Mouse (Mus musculus) kidney, postnatal 25 days (tissue): ENCODE results near the gene Prpf8.

Source experiments
- DNase-seq, 2 experiments: peaks; one replicate each; pipeline ENCODE4 v3.0.0; 2021; ENCODE audit warnings: mixed read lengths in 2 of 2

Prpf8 gene

DNA sequence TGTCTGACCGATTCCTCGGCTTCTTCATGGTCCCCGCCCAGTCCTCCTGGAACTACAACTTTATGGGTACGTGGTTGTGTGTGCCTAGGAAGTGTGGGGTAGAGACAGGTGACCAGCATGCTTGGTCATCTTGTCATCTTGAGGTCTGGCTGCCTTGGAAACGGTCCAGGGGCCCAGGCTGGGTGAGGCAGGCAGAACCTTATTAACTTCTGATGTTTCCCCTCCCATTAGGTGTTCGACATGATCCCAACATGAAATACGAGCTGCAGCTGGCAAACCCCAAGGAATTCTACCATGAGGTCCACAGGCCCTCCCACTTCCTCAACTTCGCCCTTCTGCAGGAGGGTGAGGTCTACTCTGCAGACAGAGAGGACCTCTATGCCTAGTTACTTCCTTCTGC, 22.3 kb downstream of the Prpf8 start:
- peak; percentile 24 to 61 for DNase-seq

DNA sequence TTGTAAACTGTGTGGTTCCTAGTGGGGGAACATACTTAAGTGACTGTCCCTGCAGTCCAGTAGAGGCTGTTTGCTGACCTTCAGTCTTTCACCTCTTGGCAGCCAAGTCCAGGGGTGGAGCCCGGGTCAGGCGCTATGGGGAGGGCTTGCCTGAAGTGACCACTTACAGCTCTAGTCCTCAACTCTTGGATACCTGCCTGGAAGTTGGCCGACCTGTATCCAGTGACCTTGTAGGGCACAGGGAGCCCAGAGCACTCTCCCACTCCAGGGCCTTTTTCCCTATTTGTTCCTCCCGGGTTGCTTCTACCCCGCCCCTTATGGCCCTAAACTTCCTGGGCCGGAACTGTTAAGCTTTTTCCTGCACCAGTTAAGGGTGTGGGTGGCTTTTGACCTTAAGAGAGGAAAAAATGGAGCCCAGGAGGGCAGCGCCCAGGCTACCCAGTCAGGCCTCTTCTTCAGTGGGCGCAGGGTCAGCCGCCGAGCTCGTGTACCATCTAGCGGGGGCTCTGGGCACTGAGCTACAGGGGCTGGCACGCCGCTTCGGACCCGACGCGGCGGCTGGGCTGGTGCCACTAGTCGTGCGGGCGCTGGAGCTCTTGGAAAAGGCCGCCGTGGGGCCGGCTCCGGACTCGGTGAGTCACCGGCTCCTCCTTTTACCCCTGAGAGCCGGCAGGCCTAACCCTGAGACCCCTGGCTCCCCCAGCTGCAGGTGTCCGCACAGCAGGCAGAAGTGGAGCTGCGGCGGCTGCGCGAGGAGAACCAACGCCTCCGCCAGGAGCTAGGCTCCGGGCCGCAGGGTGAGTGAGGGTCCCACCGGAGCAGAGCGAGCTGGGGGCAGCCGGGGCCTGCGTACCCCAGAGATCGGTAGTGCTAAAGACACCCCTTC, 23.4 kb downstream of the Prpf8 start, which contains the start of gene Rilp:
Gene Rilp (plus strand): TSS at position 354 of the 886 bp plus-strand sequence.
- DNase-seq, result peak; percentile 94 to 98

DNA sequence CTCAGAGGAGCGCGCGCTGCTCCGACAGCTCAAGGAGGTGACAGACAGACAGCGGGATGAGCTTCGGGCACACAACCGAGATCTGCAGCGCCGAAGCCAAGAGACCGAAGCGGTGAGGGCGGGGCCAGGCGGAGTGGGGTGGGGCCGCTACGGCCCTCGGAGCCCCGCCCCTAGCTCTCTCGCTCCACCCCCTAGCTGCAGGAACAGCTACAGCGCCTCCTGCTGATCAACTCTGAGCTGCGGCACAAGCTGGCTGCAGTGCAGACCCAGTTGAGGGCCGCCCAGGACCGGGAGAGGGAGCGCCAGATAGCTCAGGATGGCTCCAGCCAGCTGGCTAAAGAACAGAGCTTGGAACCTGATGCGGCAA, 24.0 kb downstream of the Prpf8 start:
- DNase-seq, result peak; percentile 96 to 98

DNA sequence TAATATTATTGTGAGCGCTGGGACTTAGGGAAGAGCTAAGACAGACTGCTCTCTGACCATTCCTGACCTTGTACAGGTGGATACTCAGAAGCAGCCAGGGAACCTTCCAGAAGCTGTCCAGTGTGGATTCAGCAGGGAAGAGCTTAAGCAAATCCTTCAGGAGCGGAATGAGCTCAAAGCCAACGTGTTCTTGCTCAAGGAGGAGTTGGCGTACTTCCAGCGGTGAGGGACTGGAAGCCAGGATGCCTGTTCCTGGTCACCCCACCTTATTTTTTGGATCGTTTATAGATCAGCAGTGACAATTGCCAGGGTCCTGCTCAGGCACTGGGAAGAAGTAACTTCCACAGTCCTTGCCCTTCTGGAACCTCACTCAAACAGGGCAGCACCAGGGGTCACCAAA, 24.6 kb downstream of the Prpf8 start:
- DNase-seq, result peak; percentile 62 to 75

DNA sequence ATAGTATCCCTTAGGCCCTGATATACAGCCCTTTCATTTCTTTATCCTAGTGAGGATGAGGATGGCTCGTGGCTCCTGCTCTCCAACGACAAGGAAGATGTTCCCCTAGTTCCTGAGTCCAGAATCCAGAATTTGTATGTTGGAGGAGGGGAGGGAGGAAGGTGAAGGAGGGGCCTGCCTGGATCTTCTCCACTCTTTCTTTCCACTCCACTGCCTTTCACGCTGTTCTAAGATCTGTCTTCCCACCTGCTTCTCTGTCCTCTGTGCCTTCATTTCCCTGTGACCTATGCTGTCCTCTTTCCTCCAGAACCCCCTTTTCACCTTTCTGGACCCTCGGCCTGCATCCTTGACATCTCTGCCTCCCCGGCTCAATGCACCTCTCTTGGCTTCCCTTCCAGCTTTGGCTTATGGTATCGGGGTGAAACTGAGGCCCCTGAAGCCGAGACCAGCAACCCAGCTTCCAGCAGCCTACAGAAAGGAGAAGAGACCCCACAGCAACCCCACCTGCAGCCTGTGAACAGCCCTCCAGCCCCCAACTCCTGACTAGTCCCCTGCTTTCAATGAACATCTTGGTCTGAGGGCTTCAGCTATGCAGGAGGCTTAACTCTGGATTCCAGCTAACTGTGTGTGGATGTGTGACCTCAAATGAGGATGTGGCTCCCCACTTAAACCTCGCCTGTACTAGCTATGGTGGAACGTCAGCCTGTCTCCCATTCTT, 25.8 kb downstream of the Prpf8 start:
- DNase-seq, result no peak

DNA sequence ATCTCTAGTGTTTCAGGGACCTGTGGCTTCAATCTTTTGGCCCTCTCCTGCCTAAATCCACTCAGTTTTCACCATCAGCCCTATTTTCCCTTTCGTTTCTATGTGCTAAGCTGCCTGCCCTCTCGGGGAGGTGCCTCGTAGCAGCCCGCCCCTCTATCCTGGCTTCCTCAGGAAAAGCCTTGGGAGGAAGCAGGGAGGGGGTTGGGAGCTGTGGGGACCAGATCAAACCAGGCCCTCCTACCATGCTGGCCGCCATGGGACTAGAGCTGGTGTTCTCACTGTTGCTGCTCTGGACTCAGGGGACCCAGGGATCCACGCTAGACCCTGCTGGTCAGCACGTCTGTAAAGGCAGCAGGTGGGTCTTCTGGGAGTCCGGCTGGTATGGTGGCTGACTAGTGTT, 26.7 kb downstream of the Prpf8 start, which contains the start of gene Scarf1:
Gene Scarf1 (plus strand): TSS at position 205 of the 400 bp plus-strand sequence.
- DNase-seq, result peak; percentile 81 to 89

DNA sequence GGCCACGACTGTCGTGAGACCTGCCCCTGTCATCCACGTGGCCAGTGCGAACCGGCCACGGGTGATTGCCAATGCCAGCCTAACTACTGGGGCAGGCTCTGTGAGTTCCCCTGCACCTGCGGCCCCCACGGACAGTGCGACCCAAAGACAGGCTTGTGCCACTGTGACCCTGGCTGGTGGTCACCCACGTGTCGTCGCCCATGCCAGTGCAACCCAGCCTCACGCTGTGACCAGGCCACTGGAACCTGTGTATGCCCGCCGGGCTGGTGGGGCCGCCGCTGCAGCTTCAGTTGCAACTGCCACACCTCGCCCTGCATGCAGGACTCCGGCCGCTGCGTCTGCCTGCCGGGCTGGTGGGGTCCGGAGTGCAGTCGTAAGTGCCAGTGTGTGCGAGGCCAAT, 28.6 kb downstream of the Prpf8 start:
- no peak for DNase-seq

DNA sequence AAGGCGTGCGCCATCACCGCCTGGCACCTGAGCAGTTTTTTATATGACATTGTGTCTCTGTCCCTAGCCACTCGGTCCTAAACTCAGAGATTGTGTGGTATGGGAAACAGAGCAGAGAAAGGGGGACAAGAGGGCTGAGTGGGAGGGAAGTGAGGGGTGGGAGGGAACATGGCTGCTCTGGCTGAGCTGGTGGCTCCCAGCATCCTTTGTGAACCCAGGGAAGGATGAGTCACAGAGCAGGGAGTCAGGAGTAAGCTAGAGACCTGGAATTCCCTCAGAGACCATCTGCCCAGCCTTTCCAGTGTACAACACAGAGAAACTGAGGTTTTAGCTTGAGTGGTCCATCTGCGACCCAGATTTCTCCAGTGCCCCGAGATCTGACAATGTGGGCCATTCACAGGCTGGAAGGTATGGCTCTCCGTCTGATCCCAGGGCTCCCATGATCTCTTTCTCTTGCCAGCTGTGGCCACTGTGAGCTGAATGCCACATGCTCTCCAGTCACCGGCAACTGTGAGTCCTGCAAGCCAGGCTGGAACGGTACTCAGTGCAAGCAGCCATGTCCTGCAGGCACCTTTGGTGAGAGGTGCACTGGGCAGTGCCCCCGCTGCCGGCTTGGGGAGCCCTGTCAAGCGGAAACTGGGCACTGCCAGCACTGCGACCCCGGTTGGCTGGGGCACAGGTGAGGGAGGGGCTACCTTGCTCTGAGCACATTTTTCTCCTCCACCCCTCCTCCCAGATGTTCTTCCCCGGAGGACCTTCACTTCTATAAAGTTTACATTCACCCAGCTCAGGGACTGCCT, 33.4 kb downstream of the Prpf8 start:
- peak in 1 of 2 experiments; percentile 67 for DNase-seq

DNA sequence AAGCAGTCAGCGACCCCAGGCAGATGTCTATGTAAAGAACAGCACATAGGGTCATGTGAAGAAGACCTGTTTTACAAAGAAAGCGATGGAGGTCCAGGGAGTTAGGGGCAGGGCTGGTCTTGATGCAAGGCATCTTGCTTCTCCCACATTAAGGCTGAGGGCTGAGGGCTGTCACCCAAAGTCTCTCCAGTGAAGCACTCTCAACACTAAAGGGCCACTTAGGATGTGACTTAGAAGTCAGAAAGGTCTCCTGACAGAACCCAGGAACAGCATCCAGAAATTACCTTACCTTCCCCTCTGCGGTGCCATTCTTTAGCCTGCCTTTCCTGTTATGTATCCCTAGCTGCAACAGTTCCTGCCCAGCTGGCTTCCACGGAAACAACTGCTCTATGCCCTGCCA, 35.0 kb downstream of the Prpf8 start:
- no peak for DNase-seq

DNA sequence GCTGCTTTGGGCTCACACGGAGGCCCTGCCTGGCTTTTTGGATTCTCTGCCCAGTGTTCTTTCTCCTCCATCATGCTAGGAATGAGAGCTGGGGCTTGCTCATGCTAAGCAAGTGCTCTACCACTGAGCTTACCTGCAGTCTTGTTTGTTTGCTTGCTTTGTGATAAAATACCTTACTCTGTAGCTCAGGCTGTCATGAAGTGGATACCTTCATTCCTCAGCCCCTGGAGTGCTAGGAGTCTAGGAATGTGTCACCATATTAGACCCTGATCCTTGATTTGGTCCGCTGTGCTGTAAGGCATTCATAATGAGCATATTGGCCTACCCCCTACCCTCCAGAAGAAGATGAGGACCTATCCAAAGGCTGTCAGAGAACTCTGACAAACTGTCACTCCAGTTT, 36.2 kb downstream of the Prpf8 start:
- DNase-seq, result no peak

DNA sequence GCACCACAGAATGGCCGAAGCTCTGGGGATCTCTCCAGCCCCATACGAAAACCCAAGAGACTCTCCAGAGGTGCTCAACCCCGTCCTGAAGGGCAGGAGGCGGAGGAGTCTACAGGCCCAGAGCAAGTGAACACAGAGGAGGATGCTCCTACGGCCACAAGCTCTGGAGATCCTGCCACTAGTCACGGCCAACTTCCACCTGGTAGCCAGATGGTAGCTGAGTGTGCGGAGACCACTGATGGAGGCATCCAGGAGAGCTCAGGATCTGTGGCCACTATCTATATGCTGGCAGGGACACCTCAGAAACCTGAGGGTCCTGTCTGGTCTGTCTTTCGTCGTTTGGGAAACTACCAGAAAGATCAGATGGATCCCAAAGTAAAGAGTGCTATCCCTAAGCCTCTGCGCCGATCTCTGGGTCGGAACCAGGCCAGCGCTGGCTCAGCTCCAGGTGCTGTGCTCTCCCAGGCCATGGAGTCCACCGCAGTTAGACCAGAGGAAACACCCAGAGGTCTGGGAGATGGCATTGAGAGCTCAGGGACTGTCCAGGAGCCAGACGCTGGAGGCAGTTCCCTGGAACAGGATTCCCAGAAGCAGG, 39.0 kb downstream of the Prpf8 start:
- DNase-seq, result no peak

DNA sequence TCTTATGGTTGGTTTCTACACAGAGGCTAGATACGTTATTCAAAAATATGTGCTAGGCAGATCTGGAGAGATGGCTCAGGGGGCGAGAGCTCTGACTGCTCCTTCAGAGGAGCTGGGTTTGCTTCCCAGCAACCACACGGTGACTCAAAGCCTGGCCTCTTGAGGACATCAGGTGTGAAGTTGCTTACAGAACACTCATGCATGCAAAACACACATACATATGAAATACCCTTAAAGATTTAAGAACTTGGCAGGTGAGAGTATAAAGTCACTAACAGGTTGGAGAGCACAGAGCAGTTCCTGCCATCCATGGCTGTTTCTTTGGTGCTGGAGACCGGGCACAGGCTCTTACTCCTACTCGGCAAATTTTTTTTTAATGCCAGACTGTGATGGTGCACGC, 40.3 kb downstream of the Prpf8 start:
- no peak for DNase-seq

DNA sequence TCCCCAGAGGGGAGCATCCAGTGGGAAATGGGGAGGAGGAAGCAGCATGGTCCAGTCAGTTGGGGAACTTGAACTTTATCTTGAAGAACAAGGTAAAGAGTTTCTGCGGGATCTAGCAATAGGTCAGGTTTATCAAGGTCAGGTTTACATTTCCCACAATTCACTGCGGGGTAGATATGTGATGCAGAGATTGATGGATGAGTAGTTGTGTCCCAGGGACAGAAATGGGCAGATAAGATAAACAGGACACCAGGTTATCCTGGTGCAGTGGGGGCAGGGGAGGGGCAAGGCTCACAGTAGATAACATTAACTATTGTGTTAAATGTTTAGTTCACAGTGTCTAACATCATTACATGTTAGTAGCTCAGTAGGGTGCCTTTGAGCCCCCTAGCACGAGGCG, 43.2 kb downstream of the Prpf8 start:
- DNase-seq, result no peak

DNA sequence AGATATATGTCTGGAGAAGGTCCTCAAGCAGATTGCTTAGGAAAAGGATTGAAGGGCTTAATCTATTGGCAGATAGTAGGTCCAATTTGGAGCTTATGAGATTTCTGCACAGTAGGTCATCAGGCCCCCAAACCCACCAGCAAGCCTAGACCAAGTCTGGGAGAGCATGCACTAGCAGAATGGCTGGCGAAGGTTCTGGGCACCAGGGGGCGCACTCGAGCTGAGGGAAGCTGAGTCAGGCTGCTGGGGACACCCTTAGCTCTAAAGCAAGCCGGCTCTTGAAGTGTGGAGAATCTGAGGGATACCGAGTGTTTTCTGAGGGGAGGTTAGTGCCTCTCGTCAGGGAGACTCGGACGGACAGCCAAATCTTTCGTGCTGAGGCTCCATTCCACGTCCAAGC, 43.7 kb downstream of the Prpf8 start:
- peak; percentile 93 to 98 for DNase-seq

DNA sequence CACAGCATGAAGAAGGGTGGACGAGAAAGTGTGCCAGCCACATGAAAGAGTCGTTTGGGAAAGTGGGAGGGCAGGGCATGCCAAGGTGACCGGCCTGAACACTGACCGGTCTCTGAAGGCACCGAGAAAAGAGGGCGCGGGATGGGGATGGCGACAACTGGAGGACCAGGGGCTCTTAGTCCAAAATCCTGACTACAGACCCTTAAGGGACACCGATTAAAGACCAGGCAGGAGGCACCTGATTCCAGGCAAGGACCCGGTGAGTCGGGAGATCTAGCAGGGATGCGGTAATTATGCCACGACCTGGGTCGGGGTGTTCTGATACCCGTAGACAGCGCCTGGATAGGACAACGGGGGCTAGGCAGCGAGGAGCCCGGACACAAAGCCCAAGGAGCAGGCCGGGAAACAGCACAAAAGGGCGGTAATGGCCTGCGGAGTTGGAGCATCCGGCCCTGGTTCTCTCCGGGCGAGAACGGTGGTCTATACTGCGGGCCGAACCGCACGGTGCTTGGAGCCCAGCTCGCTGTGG, 44.3 kb downstream of the Prpf8 start:
- DNase-seq, result peak; percentile 38 to 62

DNA sequence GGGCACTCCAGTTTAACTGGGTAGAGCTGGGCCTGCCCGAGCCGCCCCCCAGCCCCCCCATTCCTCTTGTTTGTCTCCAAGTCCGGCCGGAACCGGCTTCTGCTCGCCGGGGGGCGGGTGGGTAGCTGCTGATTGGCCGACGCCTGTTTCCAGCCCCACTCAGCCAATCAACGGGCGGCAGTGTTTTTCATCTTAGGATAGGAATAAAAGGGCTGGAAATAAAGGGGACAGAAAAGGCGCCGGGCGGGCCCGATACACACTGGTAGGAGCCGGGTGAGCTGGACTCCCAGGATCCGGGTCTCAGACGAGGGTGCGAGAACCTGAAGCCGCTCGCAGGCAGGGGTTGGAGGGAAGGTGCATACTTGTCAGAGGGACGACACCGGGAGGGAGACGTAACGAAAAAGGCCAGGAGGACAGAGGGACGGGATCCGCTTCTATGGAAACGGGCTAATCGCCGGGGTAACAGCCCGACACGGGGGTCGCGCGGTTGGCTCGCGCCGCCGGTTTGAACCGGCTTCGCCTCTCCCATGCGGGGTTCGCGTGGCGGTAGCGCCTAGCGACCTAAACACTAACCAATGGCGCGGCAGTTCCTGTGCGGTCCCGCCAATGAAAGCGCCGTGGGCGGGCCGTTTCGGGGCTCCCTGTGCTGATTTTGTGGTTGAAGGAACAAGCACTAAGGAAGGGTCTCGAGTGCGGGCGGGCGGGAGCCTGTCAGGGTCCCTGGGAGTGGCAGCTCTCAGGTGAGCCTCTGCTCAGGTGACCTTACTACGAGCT, 45.0 kb downstream of the Prpf8 start, which contains the start of gene Slc43a2:
Gene Slc43a2 (plus strand): TSS at position 226 of the 774 bp plus-strand sequence.
- DNase-seq, result peak; percentile 98 to 99

DNA sequence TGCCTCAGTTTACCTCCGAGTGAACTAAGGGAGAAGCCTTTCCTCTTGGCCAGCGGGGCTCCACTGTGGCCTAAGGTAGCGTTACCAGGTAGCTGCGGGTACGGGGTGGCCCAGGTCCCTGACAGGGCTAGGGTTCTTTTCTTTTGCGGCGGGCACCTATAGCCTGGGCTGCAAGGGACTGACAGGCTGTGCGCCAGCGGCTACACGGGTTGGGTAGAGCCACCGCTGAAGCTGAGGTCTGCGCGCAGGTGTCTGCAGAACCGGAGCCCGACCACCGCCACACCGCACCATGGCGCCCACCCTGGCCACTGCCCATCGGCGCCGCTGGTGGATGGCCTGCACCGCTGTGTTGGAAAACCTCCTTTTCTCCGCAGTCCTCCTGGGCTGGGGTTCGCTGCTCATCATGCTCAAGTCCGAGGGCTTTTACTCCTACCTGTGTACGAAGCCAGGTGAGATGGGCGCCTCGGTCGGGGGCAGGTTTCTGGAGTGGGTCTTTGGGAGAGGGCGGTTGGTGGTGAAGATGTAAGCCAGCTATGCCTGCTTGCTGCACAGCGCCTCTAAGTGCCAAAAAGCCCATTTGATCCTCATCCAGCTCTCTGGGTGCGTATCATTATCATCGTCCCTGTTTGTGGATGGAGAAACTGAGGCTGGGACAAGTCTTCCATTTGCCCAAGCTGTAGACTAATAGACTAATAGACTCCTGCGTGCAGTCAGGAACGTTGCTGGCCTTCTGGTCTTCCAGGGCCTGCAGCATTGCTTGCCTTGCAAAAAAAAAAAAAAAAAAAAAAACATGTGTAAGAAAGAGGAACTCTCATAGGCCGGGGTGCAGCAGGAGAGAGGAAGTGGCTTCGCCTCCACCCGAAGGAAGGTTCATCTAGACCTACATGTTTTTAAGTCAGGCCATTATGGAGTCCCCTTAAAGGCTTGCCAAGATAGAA, 46.0 kb downstream of the Prpf8 start:
- DNase-seq, result peak; percentile 43 to 69

DNA sequence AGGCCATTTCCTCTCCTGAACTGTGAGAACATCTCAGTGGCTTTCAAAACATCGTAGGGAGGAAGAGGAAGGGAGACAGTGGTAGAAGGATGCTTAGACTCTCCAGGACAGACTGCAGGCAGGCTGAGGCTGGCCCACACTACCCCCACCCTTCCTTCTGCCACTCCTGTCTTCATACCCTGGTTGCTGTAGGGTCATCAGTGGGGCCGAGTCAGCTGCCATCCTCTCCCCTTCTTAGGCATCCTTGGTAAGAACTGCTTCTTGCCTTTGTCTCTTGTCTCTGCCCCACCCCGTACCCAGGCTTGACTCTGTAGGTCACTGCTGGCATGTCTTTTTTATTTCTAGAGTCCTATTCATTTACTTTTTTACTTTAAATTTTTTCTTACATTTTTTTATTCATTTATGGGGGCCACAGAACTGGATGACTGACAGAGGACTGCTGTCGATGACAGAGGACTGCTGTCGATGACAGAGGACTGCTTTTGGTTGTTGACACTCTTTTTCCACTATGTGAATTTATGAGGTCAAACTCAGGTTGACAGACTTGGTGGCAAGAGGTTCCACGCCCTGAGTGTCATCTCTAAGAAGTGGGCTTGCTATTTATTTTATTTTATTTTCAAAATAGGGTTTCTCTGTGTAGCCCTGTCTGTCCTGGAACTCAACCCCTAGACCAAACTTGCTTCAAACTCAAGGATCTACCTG, 46.8 kb downstream of the Prpf8 start:
- no peak for DNase-seq

DNA sequence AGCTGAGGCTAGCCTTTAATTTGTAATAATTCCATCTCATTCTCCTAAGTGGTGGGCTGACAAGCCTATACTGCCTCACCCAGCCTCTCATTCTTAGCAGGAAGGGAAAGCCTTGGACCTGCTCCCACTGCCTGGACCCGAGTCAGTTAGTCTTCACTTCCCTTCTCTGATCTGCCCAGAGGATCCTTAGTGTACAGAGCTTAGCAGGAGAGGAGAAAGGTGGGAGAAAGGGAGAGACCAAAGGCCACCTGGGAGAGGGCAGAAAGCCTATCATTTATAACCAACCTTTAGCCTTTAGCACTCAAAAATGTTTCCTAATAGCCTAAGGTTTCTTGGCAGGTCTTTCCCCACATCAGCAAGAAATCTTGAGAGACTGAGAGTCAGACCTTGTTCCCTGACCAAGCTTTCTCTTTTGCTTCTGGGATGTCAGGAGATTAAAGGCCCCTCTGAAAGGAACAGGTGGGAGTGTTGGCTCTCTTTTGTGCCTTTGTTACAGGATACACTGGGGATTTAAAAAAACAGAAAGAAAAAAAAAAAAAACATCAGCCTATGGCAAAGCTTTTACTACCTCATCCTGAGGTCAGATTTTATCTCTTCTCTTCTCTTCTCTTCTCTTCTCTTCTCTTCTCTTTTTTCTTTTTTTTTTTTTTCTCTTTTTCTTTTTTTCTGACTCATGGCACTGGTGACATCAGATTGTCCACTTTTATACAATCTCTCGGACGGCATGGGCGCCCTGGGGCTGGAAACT, 47.8 kb downstream of the Prpf8 start:
- DNase-seq, result peak; percentile 45 to 74
